Mouse (Mus musculus): Measurements from ENCODE around the gene Rnf113a1. TPM values are rescaled to one million over a fixed set of nuclear protein-coding genes. Genes with fewer than 3 reads are reported as not detected.
"Not testable (repeated sequence)": the region's sequence is repeated elsewhere in the genome, so short reads cannot be mapped to it uniquely, and the experiment has no call there.

The Rnf113a1 gene
- polyA plus RNA-seq, 1 experiment from 2014 or later: 20.5 TPM

GRCm38 (mm10) chrX:37184401-37184800, 6.6 kb upstream of the Rnf113a1 start:
- not testable (repeated sequence) for DNase-seq

GRCm38 (mm10) chrX:37190755-37191104, 315 bp upstream of the Rnf113a1 start:
- H3K4me2 ChIP-seq (ENCODE audit: low read length): peak overlapping the region; percentile 58
- peak overlapping the region; percentile 51 for H3K4me3 ChIP-seq (replicated peaks; ENCODE audit: low read depth, low read length)
- DNase-seq (no peak), ATAC-seq (ENCODE audit: low FRiP score, low TSS enrichment) (no peak)
- peak overlapping the region; percentile 41 for H3K27ac ChIP-seq (replicated peaks; ENCODE audit: low read depth, low read length)
- 0 out of 2 replicates have a peak, but pooled peaks cover 3% of the 10 kb centered on the region for H3K36me3 ChIP-seq (ENCODE audit: control insufficient read depth, insufficient read depth, low read length)
- H3K4me1 ChIP-seq (ENCODE audit: control insufficient read depth, insufficient read depth, low read length): 0 out of 2 replicates have a peak, but pooled peaks cover 3% of the 10 kb centered on the region
- H3K9me3 ChIP-seq (ENCODE audit: control insufficient read depth, low read length): no peaks in the 10 kb centered on the region
- H3K9ac ChIP-seq (replicated peaks; ENCODE audit: low read length): peak overlapping the region; percentile 60; the same call in 1 of the 2 replicates
- WGBS: 21% methylated on average over 20 of the region's 20 CpGs
- no peaks in the 10 kb centered on the region for H3K27me3 ChIP-seq (ENCODE audit: control insufficient read depth, insufficient read depth, low read length)

More at GRCm38 (mm10) chrX:37184401-37184800, 6.6 kb upstream of the Rnf113a1 start:
- not testable (repeated sequence) for ATAC-seq (ENCODE audit: low FRiP score, low TSS enrichment); H3K4me1 ChIP-seq (ENCODE audit: control insufficient read depth, insufficient read depth, low read length); H3K9me3 ChIP-seq (ENCODE audit: control insufficient read depth, low read length); H3K27ac ChIP-seq (replicated peaks; ENCODE audit: low read depth, low read length); H3K4me2 ChIP-seq (ENCODE audit: low read length); H3K9ac ChIP-seq (replicated peaks; ENCODE audit: low read length); H3K27me3 ChIP-seq (ENCODE audit: control insufficient read depth, insufficient read depth, low read length); H3K4me3 ChIP-seq (replicated peaks; ENCODE audit: low read depth, low read length); H3K36me3 ChIP-seq (ENCODE audit: control insufficient read depth, insufficient read depth, low read length)
- WGBS: 70% methylated on average over 6 of the region's 8 CpGs

- peak overlapping the region; percentile 60 for H3K9ac ChIP-seq (replicated peaks; ENCODE audit: low read length)
- H3K4me2 ChIP-seq (ENCODE audit: low read length): peak overlapping the region; percentile 58
- DNase-seq (peak; percentile 41), ATAC-seq (ENCODE audit: low FRiP score, low TSS enrichment) (peak; percentile 19)
- peak overlapping the region; percentile 75 for H3K27ac ChIP-seq (replicated peaks; ENCODE audit: low read depth, low read length)
- no peaks in the 10 kb centered on the region for H3K27me3 ChIP-seq (ENCODE audit: control insufficient read depth, insufficient read depth, low read length)
- 0 out of 2 replicates have a peak, but pooled peaks cover 2% of the 10 kb centered on the region for H3K36me3 ChIP-seq (ENCODE audit: control insufficient read depth, insufficient read depth, low read length)
- H3K4me3 ChIP-seq (replicated peaks; ENCODE audit: low read depth, low read length): peak overlapping the region; percentile 51
- 0 out of 2 replicates have a peak, but pooled peaks cover 3% of the 10 kb centered on the region for H3K4me1 ChIP-seq (ENCODE audit: control insufficient read depth, insufficient read depth, low read length)
- H3K9me3 ChIP-seq (ENCODE audit: control insufficient read depth, low read length): no peaks in the 10 kb centered on the region
- 32% methylated on average over 28 of the region's 28 CpGs for WGBS
Measured at GRCm38 (mm10) chrX:37191744-37192379, 817 bp downstream of the Rnf113a1 start.

GRCm38 (mm10) chrX:37198676-37199075, 7.6 kb downstream of the Rnf113a1 start:
- Histone ChIP-seq H3K9ac (replicated peaks; ENCODE audit: low read length) (no peak overlapping the region), H3K27me3 (ENCODE audit: control insufficient read depth, insufficient read depth, low read length) (no peaks in the 10 kb centered on the region), H3K4me1 (ENCODE audit: control insufficient read depth, insufficient read depth, low read length) (no peaks in the 10 kb centered on the region), H3K36me3 (ENCODE audit: control insufficient read depth, insufficient read depth, low read length) (no peaks in the 10 kb centered on the region), H3K9me3 (ENCODE audit: control insufficient read depth, low read length) (no peaks in the 10 kb centered on the region), H3K4me2 (ENCODE audit: low read length) (no peak overlapping the region), H3K4me3 (replicated peaks; ENCODE audit: low read depth, low read length) (no peak overlapping the region), H3K27ac (replicated peaks; ENCODE audit: low read depth, low read length) (no peak overlapping the region)
- WGBS: 56% methylated on average over 8 of the region's 8 CpGs
- DNase-seq (no peak), ATAC-seq (ENCODE audit: low FRiP score, low TSS enrichment) (no peak)

- Histone ChIP-seq H3K4me2 (ENCODE audit: low read length) (no peak within 1 kb of the TSS), H3K4me3 (replicated peaks; ENCODE audit: low read depth, low read length) (no peak within 1 kb of the TSS), H3K36me3 (ENCODE audit: control insufficient read depth, insufficient read depth, low read length) (no peaks in the 10 kb centered on the region), H3K27ac (replicated peaks; ENCODE audit: low read depth, low read length) (no peak within 1 kb of the TSS), H3K4me1 (ENCODE audit: control insufficient read depth, insufficient read depth, low read length) (no peaks in the 10 kb centered on the region), H3K9me3 (ENCODE audit: control insufficient read depth, low read length) (no peaks in the 10 kb centered on the region), H3K27me3 (ENCODE audit: control insufficient read depth, insufficient read depth, low read length) (no peaks in the 10 kb centered on the region), H3K9ac (replicated peaks; ENCODE audit: low read length) (no peak within 1 kb of the TSS)
- 90% methylated on average over 10 of the region's 10 CpGs for WGBS
- ATAC-seq (ENCODE audit: low FRiP score, low TSS enrichment): no peak
- DNase-seq: no peak
Measured at GRCm38 (mm10) chrX:37210941-37211340, 19.9 kb downstream of the Rnf113a1 start, which contains the start of gene Gm9. Gene Gm9, minus strand, starts transcription at chrX:37211041.

GRCm38 (mm10) chrX:37222158-37222557, 31.1 kb downstream of the Rnf113a1 start, which contains the start of gene Rhox1:
Gene Rhox1, minus strand, starts transcription at chrX:37222258.
- H3K4me3 ChIP-seq (replicated peaks; ENCODE audit: low read depth, low read length); H3K27ac ChIP-seq (replicated peaks; ENCODE audit: low read depth, low read length); H3K36me3 ChIP-seq (ENCODE audit: control insufficient read depth, insufficient read depth, low read length); H3K9ac ChIP-seq (replicated peaks; ENCODE audit: low read length); H3K27me3 ChIP-seq (ENCODE audit: control insufficient read depth, insufficient read depth, low read length); H3K4me2 ChIP-seq (ENCODE audit: low read length); ATAC-seq (ENCODE audit: low FRiP score, low TSS enrichment); DNase-seq; H3K4me1 ChIP-seq (ENCODE audit: control insufficient read depth, insufficient read depth, low read length); H3K9me3 ChIP-seq (ENCODE audit: control insufficient read depth, low read length): not testable (repeated sequence)
- 67% methylated on average over 1 of the region's 1 CpGs for WGBS

Other genes with a start within 250 kb of the Rnf113a1 start
- 62.2 and 76.7 TPM in 2 replicates for gene Sept6, start 199.5 kb upstream of the Rnf113a1 start, polyA plus RNA-seq (2014; fragmentation: Nextera tagmentation; extraction: Ambion mirVana)
- gene Sowahd, start 142.4 kb upstream of the Rnf113a1 start, polyA plus RNA-seq (2014; fragmentation: Nextera tagmentation; extraction: Ambion mirVana): not detected in 2 replicates
- 348 and 369 TPM in 2 replicates for gene Rpl39, start 105.8 kb upstream of the Rnf113a1 start, polyA plus RNA-seq (2014; fragmentation: Nextera tagmentation; extraction: Ambion mirVana)
- gene Upf3b, start 80.9 kb upstream of the Rnf113a1 start, polyA plus RNA-seq (2014; fragmentation: Nextera tagmentation; extraction: Ambion mirVana): 26.6 and 28.8 TPM in 2 replicates
- gene Nkap, start 64.5 kb upstream of the Rnf113a1 start, polyA plus RNA-seq (2014; fragmentation: Nextera tagmentation; extraction: Ambion mirVana): 27.1 and 29.4 TPM in 2 replicates
- 0.22 and 0.63 TPM in 2 replicates for gene Akap14, start 22.4 kb upstream of the Rnf113a1 start, polyA plus RNA-seq (2014; fragmentation: Nextera tagmentation; extraction: Ambion mirVana)
- 577 and 838 TPM in 2 replicates for gene Ndufa1, start 82 bp upstream of the Rnf113a1 start, polyA plus RNA-seq (2014; fragmentation: Nextera tagmentation; extraction: Ambion mirVana)
- gene Gm9, start 19.8 kb downstream of the Rnf113a1 start, polyA plus RNA-seq (2014; fragmentation: Nextera tagmentation; extraction: Ambion mirVana): not detected in 2 replicates
- not detected in 2 replicates for gene Rhox1, start 31.0 kb downstream of the Rnf113a1 start, polyA plus RNA-seq (2014; fragmentation: Nextera tagmentation; extraction: Ambion mirVana)
- gene Rhox2a, start 53.7 kb downstream of the Rnf113a1 start, polyA plus RNA-seq (2014; fragmentation: Nextera tagmentation; extraction: Ambion mirVana): not detected in 2 replicates
- gene Rhox3a, start 58.7 kb downstream of the Rnf113a1 start, polyA plus RNA-seq (2014; fragmentation: Nextera tagmentation; extraction: Ambion mirVana): not detected in 2 replicates
- not detected in 2 replicates for gene Rhox4a, start 74.1 kb downstream of the Rnf113a1 start, polyA plus RNA-seq (2014; fragmentation: Nextera tagmentation; extraction: Ambion mirVana)
- gene Rhox3a2, start 188.8 kb downstream of the Rnf113a1 start, polyA plus RNA-seq (2014; fragmentation: Nextera tagmentation; extraction: Ambion mirVana): not detected in 2 replicates
- not detected in 2 replicates for gene Rhox4a2, start 199.6 kb downstream of the Rnf113a1 start, polyA plus RNA-seq (2014; fragmentation: Nextera tagmentation; extraction: Ambion mirVana)
- gene Rhox2b, start 220.8 kb downstream of the Rnf113a1 start, polyA plus RNA-seq (2014; fragmentation: Nextera tagmentation; extraction: Ambion mirVana): not detected in 2 replicates
- not detected in 2 replicates for gene Rhox4b, start 241.2 kb downstream of the Rnf113a1 start, polyA plus RNA-seq (2014; fragmentation: Nextera tagmentation; extraction: Ambion mirVana)